Mouse (Mus musculus) MEL (cell line): Measurements from ENCODE around the gene Asrgl1. TPM values are rescaled to one million over a fixed set of nuclear protein-coding genes. Genes with fewer than 3 reads are reported as not detected.

ENCODE experiments used
- DNase-seq: peaks from one replicate; pipeline ENCODE4 v3.0.0; 2011; ENCODE audit warnings: low read depth, low spot score
- H3K27ac ChIP-seq: 2 replicates; pipeline ENCODE4 v1.5.1; 2012; ENCODE audit warnings: low read depth, mild to moderate bottlenecking, control low read depth, low read length, moderate library complexity; ENCODE audit not compliant: control insufficient read depth
- H3K27me3 ChIP-seq, 2 experiments: fragments of 150-350 bp in 1 of 2; sonication (generic) in 1 of 2; 2 replicates each; pipeline ENCODE4 v1.6.1; 2012; ENCODE audit warnings: low read length in 2 of 2, mild to moderate bottlenecking in 2 of 2, improper control_type of control experiment in 1 of 2, moderate library complexity in 1 of 2; ENCODE audit not compliant: insufficient read depth in 2 of 2, control insufficient read depth in 1 of 2
- H3K36me3 ChIP-seq, 2 experiments: 2 replicates each; pipeline ENCODE4 v1.6.1; 2012 to 2014; ENCODE audit warnings: low read length in 2 of 2, improper control_type of control experiment in 1 of 2, inconsistent platforms in 1 of 2, mild to moderate bottlenecking in 1 of 2; ENCODE audit not compliant: insufficient read depth in 2 of 2, control insufficient read depth in 1 of 2
- H3K4me1 ChIP-seq, 2 experiments: fragments of 150-350 bp in 1 of 2; sonication (generic) in 1 of 2; 2 replicates each; pipeline ENCODE4 v1.6.1; 2012; ENCODE audit warnings: low read length in 2 of 2, improper control_type of control experiment in 1 of 2, mild to moderate bottlenecking in 1 of 2; ENCODE audit not compliant: insufficient read depth in 2 of 2, control insufficient read depth in 1 of 2
- H3K4me3 ChIP-seq, 2 experiments: fragments of 150-350 bp in 1 of 2; sonication (generic) in 1 of 2; 2 replicates each; pipeline ENCODE4 v1.5.1; 2012; ENCODE audit warnings: low read depth in 2 of 2, low read length in 2 of 2, mild to moderate bottlenecking in 2 of 2, moderate library complexity in 2 of 2, control low read depth in 1 of 2, improper control_type of control experiment in 1 of 2; ENCODE audit not compliant: control insufficient read depth in 1 of 2, insufficient read depth in 1 of 2
- H3K79me2 ChIP-seq: 2 replicates; pipeline ENCODE4 v1.6.1; 2012; ENCODE audit warnings: mild to moderate bottlenecking, low read length, moderate library complexity; ENCODE audit not compliant: control insufficient read depth, poor library complexity, insufficient read depth
- H3K9ac ChIP-seq: 2 replicates; pipeline ENCODE4 v1.6.1; 2012; ENCODE audit warnings: low read depth, mild to moderate bottlenecking, control low read depth, low read length, moderate library complexity; ENCODE audit not compliant: control insufficient read depth, poor library complexity, severe bottlenecking
- H3K9me3 ChIP-seq: fragments of 150-350 bp; sonication (generic); replicated peaks from 2 replicates; pipeline ENCODE4 v1.6.1; 2012; ENCODE audit warnings: mild to moderate bottlenecking, low read length, improper control_type of control experiment, moderate library complexity; ENCODE audit not compliant: insufficient read depth
- BHLHE40 ChIP-seq: IDR thresholded peaks from 2 replicates; pipeline ENCODE4 v1.6.1; 2012; ENCODE audit warnings: low read depth, mild to moderate bottlenecking, inconsistent platforms, low read length, improper control_type of control experiment, borderline replicate concordance
- CHD1 ChIP-seq: IDR thresholded peaks from 2 replicates; pipeline ENCODE4 v1.6.1; 2012; ENCODE audit warnings: low read depth, mild to moderate bottlenecking, inconsistent platforms, low read length, improper control_type of control experiment
- CHD2 ChIP-seq: IDR thresholded peaks from 2 replicates; pipeline ENCODE4 v1.6.1; 2011; ENCODE audit warnings: low read length, improper control_type of control experiment
- CTCF ChIP-seq, 3 experiments: IDR thresholded peaks in 2 of 3; conservative IDR thresholded peaks in 1 of 3; 2 replicates each; pipeline ENCODE4 v1.5.1; 2011 to 2012; ENCODE audit warnings: low read length in 3 of 3, low read depth in 2 of 3, mild to moderate bottlenecking in 2 of 3, improper control_type of control experiment in 1 of 3, inconsistent platforms in 1 of 3, mixed read lengths in 1 of 3, moderate library complexity in 1 of 3; ENCODE audit not compliant: control insufficient read depth in 1 of 3, insufficient read depth in 1 of 3, poor library complexity in 1 of 3, severe bottlenecking in 1 of 3
- E2F4 ChIP-seq: IDR thresholded peaks from 2 replicates; pipeline ENCODE4 v1.6.1; 2011; ENCODE audit warnings: low read depth, low read length, improper control_type of control experiment, borderline replicate concordance
- ELF1 ChIP-seq: IDR thresholded peaks from 2 replicates; pipeline ENCODE4 v1.6.1; 2014; ENCODE audit warnings: low read depth, mild to moderate bottlenecking, inconsistent platforms, low read length, improper control_type of control experiment, moderate library complexity
- EP300 ChIP-seq, 2 experiments: IDR thresholded peaks; 2 replicates each; pipeline ENCODE4 v1.6.1; 2011; ENCODE audit warnings: improper control_type of control experiment in 2 of 2, low read length in 2 of 2, low read depth in 1 of 2, mild to moderate bottlenecking in 1 of 2
- ETS1 ChIP-seq: IDR thresholded peaks from 2 replicates; pipeline ENCODE4 v1.6.1; 2012; ENCODE audit warnings: low read depth, mild to moderate bottlenecking, inconsistent platforms, low read length, improper control_type of control experiment, moderate library complexity
- GABPA ChIP-seq: IDR thresholded peaks from 2 replicates; pipeline ENCODE4 v1.6.1; 2012; ENCODE audit warnings: low read depth, mild to moderate bottlenecking, inconsistent platforms, low read length, improper control_type of control experiment, moderate library complexity
- GATA1 ChIP-seq: IDR thresholded peaks from 2 replicates; pipeline ENCODE4 v1.6.1; 2011; ENCODE audit warnings: low read depth, low read length, improper control_type of control experiment
- JUND ChIP-seq: IDR thresholded peaks from 2 replicates; pipeline ENCODE4 v1.6.1; 2011; ENCODE audit warnings: low read depth, mild to moderate bottlenecking, improper control_type of control experiment, low read length
- MAX ChIP-seq: IDR thresholded peaks from 2 replicates; pipeline ENCODE4 v1.6.1; 2011; ENCODE audit warnings: low read length, improper control_type of control experiment
- MEF2A ChIP-seq: IDR thresholded peaks from 2 replicates; pipeline ENCODE4 v1.6.1; 2014; ENCODE audit warnings: low read depth, mild to moderate bottlenecking, inconsistent platforms, low read length, improper control_type of control experiment; ENCODE audit not compliant: poor library complexity, insufficient replicate concordance, severe bottlenecking; ENCODE audit errors: extremely low read depth
- MYB ChIP-seq: IDR thresholded peaks from 2 replicates; pipeline ENCODE4 v1.6.1; 2011; ENCODE audit warnings: mild to moderate bottlenecking, low read depth, low read length, improper control_type of control experiment
- MYC ChIP-seq: IDR thresholded peaks from 2 replicates; pipeline ENCODE4 v1.6.1; 2011; ENCODE audit warnings: low read depth, mild to moderate bottlenecking, low read length, improper control_type of control experiment, moderate library complexity
- NELFE ChIP-seq: IDR thresholded peaks from 2 replicates; pipeline ENCODE4 v1.6.1; 2011; ENCODE audit warnings: low read depth, low read length, improper control_type of control experiment
- NRF1 ChIP-seq: IDR thresholded peaks from 2 replicates; pipeline ENCODE4 v1.6.1; 2014; ENCODE audit warnings: low read depth, mild to moderate bottlenecking, inconsistent platforms, low read length, improper control_type of control experiment, moderate library complexity; ENCODE audit not compliant: poor library complexity, insufficient read depth, severe bottlenecking
- POLR2A ChIP-seq, 2 experiments: IDR thresholded peaks; 2 replicates each; pipeline ENCODE4 v1.6.1; 2011 to 2012; ENCODE audit warnings: low read length in 2 of 2, mild to moderate bottlenecking in 2 of 2, control low read depth in 1 of 2, improper control_type of control experiment in 1 of 2, low read depth in 1 of 2, moderate library complexity in 1 of 2; ENCODE audit not compliant: control insufficient read depth in 1 of 2, insufficient read depth in 1 of 2, poor library complexity in 1 of 2
- SIN3A ChIP-seq: IDR thresholded peaks from 2 replicates; pipeline ENCODE4 v1.6.1; 2012; ENCODE audit warnings: low read length, improper control_type of control experiment, inconsistent platforms
- TAL1 ChIP-seq: IDR thresholded peaks from 2 replicates; pipeline ENCODE4 v1.6.1; 2012; ENCODE audit warnings: mild to moderate bottlenecking, inconsistent platforms, low read length, moderate library complexity, mixed read lengths
- TBP ChIP-seq: IDR thresholded peaks from 2 replicates; pipeline ENCODE4 v1.8.0; 2011; ENCODE audit warnings: low read depth, low read length, improper control_type of control experiment
- USF1 ChIP-seq: IDR thresholded peaks from 2 replicates; pipeline ENCODE4 v1.6.1; 2014; ENCODE audit warnings: low read depth, mild to moderate bottlenecking, inconsistent platforms, low read length, improper control_type of control experiment, moderate library complexity
- USF2 ChIP-seq, 2 experiments: IDR thresholded peaks; 2 replicates each; pipeline ENCODE4 v1.6.1; 2011 to 2012; ENCODE audit warnings: improper control_type of control experiment in 2 of 2, low read length in 2 of 2, borderline replicate concordance in 1 of 2, inconsistent platforms in 1 of 2, low read depth in 1 of 2, mild to moderate bottlenecking in 1 of 2; ENCODE audit not compliant: insufficient read depth in 1 of 2
- ZC3H11A ChIP-seq: IDR thresholded peaks from 2 replicates; pipeline ENCODE4 v1.6.1; 2012; ENCODE audit warnings: low read depth, mild to moderate bottlenecking, inconsistent platforms, low read length, improper control_type of control experiment
- ZKSCAN1 ChIP-seq: IDR thresholded peaks from 2 replicates; pipeline ENCODE4 v1.6.1; 2012; ENCODE audit warnings: low read depth, mild to moderate bottlenecking, inconsistent platforms, low read length, improper control_type of control experiment, moderate library complexity
- ZMIZ1 ChIP-seq: IDR thresholded peaks from 2 replicates; pipeline ENCODE4 v1.6.1; 2012; ENCODE audit warnings: low read depth, mild to moderate bottlenecking, inconsistent platforms, low read length, improper control_type of control experiment, moderate library complexity
- ZNF384 ChIP-seq: IDR thresholded peaks from 2 replicates; pipeline ENCODE4 v1.6.1; 2012; ENCODE audit warnings: low read depth, mild to moderate bottlenecking, inconsistent platforms, low read length, improper control_type of control experiment
- polyA plus RNA-seq, 2 experiments: library from polyadenylated mRNA; stranded (reverse) in 1 of 2; unstranded in 1 of 2; fragments of >175 nt in 1 of 2; fragments of >200 nt in 1 of 2; gene quantifications; 2 replicates each; pipeline versions ENCODE4 v1.2.1 to v1.2.4; 2012; ENCODE audit warnings: low replicate concordance in 2 of 2, low read depth in 1 of 2; ENCODE audit not compliant: insufficient read length in 2 of 2, insufficient read depth in 1 of 2, missing spikeins in 1 of 2
- total RNA-seq: library from RNA; depleted of rRNA; stranded (reverse); fragments of 300-350 nt; gene quantifications from 2 replicates; pipeline ENCODE4 v1.2.3, GENCODE M21; 2012

Gene Asrgl1
- total and polyA plus RNA-seq, 3 experiments = 24.5 to 63.9 TPM; not detected in 1

DNA sequence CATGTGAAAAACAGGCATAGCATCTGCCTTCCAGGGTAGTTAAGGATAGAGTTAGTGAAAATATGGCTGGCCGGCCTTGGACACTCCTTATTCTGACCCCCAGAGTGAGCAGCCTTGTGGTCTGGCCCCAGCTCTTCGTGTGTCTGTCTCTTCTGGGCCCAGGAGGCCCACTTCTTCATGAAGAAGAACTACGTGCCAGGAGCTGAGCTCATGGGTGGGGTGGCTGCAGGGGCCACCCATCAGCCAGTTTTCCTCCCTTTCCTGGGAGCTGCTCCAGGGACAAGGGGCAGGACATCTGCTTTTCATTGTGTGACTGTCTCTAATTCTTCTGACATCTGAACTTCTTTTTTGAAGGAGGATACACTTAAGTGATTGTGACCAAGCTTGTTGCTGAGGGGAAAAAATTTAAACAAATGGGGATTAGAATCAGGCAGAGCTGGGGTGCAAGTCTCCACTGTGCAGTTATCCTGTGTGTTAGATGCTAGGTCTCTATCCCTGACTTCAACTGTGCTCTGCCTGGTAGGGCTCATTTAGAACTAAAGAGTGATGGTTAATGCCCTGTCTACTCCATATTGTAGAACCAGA, 30.2 kb downstream of the Asrgl1 start:
- Histone ChIP-seq H3K27ac (no peak overlapping the region), H3K4me3 (no peak overlapping the region), H3K79me2 (no peaks in the 10 kb centered on the region), H3K36me3 (no peaks in the 10 kb centered on the region; a peak in 1 of 4 replicates), H3K4me1 (peaks cover 0 to 4% of the 10 kb centered on the region in 2 experiments; a peak in 1 of 4 replicates), H3K9ac (no peak overlapping the region), H3K27me3 (peaks cover 0 to 4% of the 10 kb centered on the region in 2 experiments; a peak in 2 of 4 replicates)
- no peak for DNase-seq
- TF ChIP-seq EP300 (IDR thresholded peaks at IDR 0.05; ENCODE audit: low read depth in 1 of 2, low read length in 2 of 2) (no peak), ETS1 (no peak), TBP (no peak), NRF1 (no peak), ZNF384 (no peak), GABPA (no peak), SIN3A (no peak), CHD2 (no peak), BHLHE40 (no peak), NELFE (no peak), ZMIZ1 (no peak), MYC (no peak), TAL1 (no peak), ZC3H11A (no peak), CHD1 (no peak), USF1 (no peak), E2F4 (no peak), GATA1 (no peak)
- TF ChIP-seq, all 39 proteins: peak for 0
- H3K9me3 ChIP-seq = no peaks in the 10 kb centered on the region

DNA sequence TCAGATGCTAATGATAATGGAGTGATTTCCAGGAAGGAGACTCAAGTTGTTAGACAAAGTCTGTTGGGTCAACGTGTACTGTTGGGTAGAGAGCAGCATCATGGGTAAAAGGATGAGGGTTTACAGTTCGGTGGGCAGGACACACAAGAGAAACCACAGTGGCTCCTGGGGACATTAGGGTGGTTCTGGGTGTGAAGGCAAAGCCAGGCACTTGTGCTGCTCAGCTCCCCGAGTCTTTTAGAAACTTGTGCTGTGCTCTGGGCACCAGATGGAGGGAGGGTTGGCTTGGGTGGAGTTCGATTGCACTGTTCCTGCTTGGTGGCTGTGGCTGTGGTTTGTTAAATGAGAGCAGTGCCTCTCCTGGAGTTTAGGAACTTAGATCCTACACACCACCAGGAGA, 31.4 kb downstream of the Asrgl1 start:
- TF ChIP-seq ELF1 (no peak), EP300 (IDR thresholded peaks at IDR 0.05; ENCODE audit: low read depth in 1 of 2, low read length in 2 of 2) (no peak), USF1 (no peak), POLR2A (IDR thresholded peaks at IDR 0.05; ENCODE audit: control insufficient read depth in 1 of 2, insufficient read depth in 1 of 2, low read depth in 1 of 2, low read length in 2 of 2, poor library complexity in 1 of 2) (no peak), MAX (no peak), ZC3H11A (no peak), ZKSCAN1 (no peak), GATA1 (no peak), JUND (no peak), MYB (no peak), USF2 (IDR thresholded peaks at IDR 0.05; ENCODE audit: borderline replicate concordance in 1 of 2, insufficient read depth in 1 of 2, low read depth in 1 of 2, low read length in 2 of 2) (no peak), MEF2A (no peak), ZNF384 (no peak), CTCF (IDR thresholded peaks at IDR 0.05 in 2 of 3, conservative IDR thresholded peaks at IDR 0.05 in 1 of 3; ENCODE audit: control insufficient read depth in 1 of 3, insufficient read depth in 1 of 3, low read depth in 2 of 3, low read length in 3 of 3, poor library complexity in 1 of 3, severe bottlenecking in 1 of 3) (no peak), MYC (no peak), E2F4 (no peak), CHD2 (no peak)
- DNase-seq = no peak
- Histone ChIP-seq H3K36me3 (no peaks in the 10 kb centered on the region), H3K9ac (no peak overlapping the region), H3K79me2 (no peaks in the 10 kb centered on the region), H3K27ac (no peak overlapping the region), H3K9me3 (no peaks in the 10 kb centered on the region), H3K4me3 (no peak overlapping the region), H3K4me1 (no peaks in the 10 kb centered on the region), H3K27me3 (peaks cover 0 to 4% of the 10 kb centered on the region in 2 experiments; a peak in 2 of 4 replicates)
